9 mouse cellular contexts compared by ENCODE assay signal in genomic region chr9:56259790-56260494, GRCm38 (mm10).
DNase-seq lines count a peak whose midpoint lies in the region; ATAC-seq and TF ChIP-seq lines count a peak whose summit lies in the region.
"Had no signal": no experiment of that assay in that cellular context is flagged by ENCODE, and none has a peak within 500 bp of the region (broad histone marks: within the 10 kb centered on the region; RNA-seq: fewer than 3 reads in every experiment).

No protein-coding gene starts in this region.

- 92% methylated on average over 22 of the region's 22 CpGs for WGBS in midbrain, embryonic 14.5 days
- WGBS in midbrain, embryonic 15.5 days = 89% methylated on average over 22 of the region's 22 CpGs

- peak; percentile 39 for DNase-seq in gastrocnemius, adult 2 months
- no peak for DNase-seq in gastrocnemius, postnatal 25 days
- peak; percentile 34 to 41 for DNase-seq in adrenal gland, postnatal 36 days
- DNase-seq in cerebellum, postnatal 14 days = peak; percentile 30 to 55
- DNase-seq in heart, postnatal 36 days = peak; percentile 61 to 64
- DNase-seq in midbrain, embryonic 14.5 days = no peak
- no peak for DNase-seq in right cerebral cortex, adult 2 months (ENCODE audit: low spot score in 2 of 2)

- TF ChIP-seq CTCF in gastrocnemius, adult 2 months (IDR thresholded peaks at IDR 0.05) = no peak

- no peak overlapping the region for H3K9ac ChIP-seq in midbrain, embryonic 14.5 days (replicated peaks; ENCODE audit: low read length)
- H3K9ac ChIP-seq in midbrain, embryonic 15.5 days = no peak overlapping the region

- H3K36me3 ChIP-seq in midbrain, embryonic 14.5 days (ENCODE audit: control insufficient read depth, insufficient read depth, low read length) = no peaks in the 10 kb centered on the region
- peaks cover 3% of the 10 kb centered on the region; the same call in 1 of the 2 replicates for H3K36me3 ChIP-seq in midbrain, embryonic 15.5 days (replicated peaks)

- no peaks in the 10 kb centered on the region for H3K4me1 ChIP-seq in midbrain, embryonic 14.5 days (ENCODE audit: control insufficient read depth, insufficient read depth, low read length)
- H3K4me1 ChIP-seq in midbrain, embryonic 15.5 days = no peaks in the 10 kb centered on the region

- no peak overlapping the region for H3K4me2 ChIP-seq in midbrain, embryonic 14.5 days (ENCODE audit: low read length)
- no peak overlapping the region for H3K4me2 ChIP-seq in midbrain, embryonic 15.5 days

- H3K4me3 ChIP-seq in gastrocnemius, adult 2 months = no peak overlapping the region
- no peak overlapping the region for H3K4me3 ChIP-seq in midbrain, embryonic 14.5 days (replicated peaks; ENCODE audit: low read depth, low read length)
- no peak overlapping the region for H3K4me3 ChIP-seq in midbrain, embryonic 15.5 days
- H3K4me3 ChIP-seq: myocyte had no signal

- H3K9me3 ChIP-seq in midbrain, embryonic 14.5 days (ENCODE audit: control insufficient read depth, low read length) = peaks cover 6% of the 10 kb centered on the region
- H3K9me3 ChIP-seq in midbrain, embryonic 15.5 days = peaks cover 6% of the 10 kb centered on the region

- no peaks in the 10 kb centered on the region for H3K27me3 ChIP-seq in midbrain, embryonic 14.5 days (ENCODE audit: control insufficient read depth, insufficient read depth, low read length)
- no peaks in the 10 kb centered on the region for H3K27me3 ChIP-seq in midbrain, embryonic 15.5 days (replicated peaks)

- intact Hi-C loops in gastrocnemius, adult 2 months (cut with DNase I) = no loop called here
- intact Hi-C loops in heart, postnatal 36 days (cut with DNase I) = loop anchor here (5.0 kb wide), 1 partner anchor 377 kb away; no protein-coding TSS in a partner anchor

- peak overlapping the region; percentile 24; the same call in 1 of the 2 replicates for H3K27ac ChIP-seq in gastrocnemius, adult 2 months
- H3K27ac ChIP-seq in midbrain, embryonic 14.5 days (replicated peaks; ENCODE audit: low read depth, low read length) = no peak overlapping the region
- no peak overlapping the region for H3K27ac ChIP-seq in midbrain, embryonic 15.5 days

- no peak for ATAC-seq in midbrain, embryonic 14.5 days (ENCODE audit: low FRiP score, low TSS enrichment)
- no peak for ATAC-seq in midbrain, embryonic 15.5 days (replicated peaks)

Comparison
In these comparisons a context has a peak if more than half of its experiments do, and no peak if none do; other contexts are left out.
1. DNase-seq: peak in gastrocnemius, adult 2 months (single experiment), adrenal gland, postnatal 36 days (2 of 2), cerebellum, postnatal 14 days (2 of 2) and heart, postnatal 36 days (2 of 2); none in gastrocnemius, postnatal 25 days (single experiment), midbrain, embryonic 14.5 days (single experiment) and right cerebral cortex, adult 2 months (0 of 2).